Mouse (Mus musculus) neutrophil, adult 59 days (primary cell): ENCODE results near the gene Prokr2. TPM values are rescaled to one million over a fixed set of nuclear protein-coding genes. Genes with fewer than 3 reads are reported as not detected.

Source experiments
- total RNA-seq, 2 experiments: library from RNA; stranded (reverse); gene quantifications; 1 replicate in 1 of 2; 2 replicates in 1 of 2; pipeline ENCODE4 v1.2.4; 2023

Gene Prokr2
- not detected for total RNA-seq

DNA sequence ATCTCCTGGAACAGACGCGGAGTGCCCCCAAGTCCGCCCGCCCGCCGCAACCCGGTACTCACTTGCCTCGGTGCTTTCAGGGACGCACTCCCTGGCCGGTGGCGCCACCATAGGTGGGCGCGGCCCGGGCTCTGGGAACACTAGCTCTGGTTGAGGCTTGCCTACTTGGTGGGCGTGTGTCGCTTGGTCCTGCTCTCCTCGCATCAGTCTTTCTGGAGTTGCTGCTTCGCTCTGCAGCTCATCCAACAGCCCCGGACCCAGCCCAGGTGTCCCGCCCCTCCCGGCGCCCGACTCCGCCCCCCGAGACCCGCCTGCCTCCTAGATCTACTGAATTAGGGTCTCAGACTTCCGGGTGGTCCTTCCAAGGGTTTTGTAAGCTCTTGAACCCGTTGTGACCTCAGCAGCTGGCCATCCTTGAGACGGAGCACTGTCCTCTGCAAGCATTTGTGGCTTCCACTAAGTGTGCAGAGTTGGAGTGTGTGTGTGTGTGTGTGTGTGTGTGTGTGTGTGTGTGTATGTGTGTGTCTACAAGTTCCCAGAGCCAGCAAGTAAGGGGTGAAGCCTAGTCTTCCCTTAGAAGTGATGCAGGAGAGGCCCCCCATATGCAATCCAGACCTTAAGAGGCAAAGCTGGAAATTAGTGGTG is at the start of gene Prokr2:
Prokr2 (minus strand) TSS at position 254 of the 645 bp plus-strand sequence.

Other genes with a start within 250 kb of the Prokr2 start
- 10 to 100 TPM; 11.4 to 12.1 TPM for gene Slc23a2, start 240.3 kb downstream of the Prokr2 start, total RNA-seq
- gene Tmem230, start 137.6 kb downstream of the Prokr2 start, total RNA-seq = 10 to 100 TPM; 21.6 to 23.4 TPM
- gene Pcna, start 132.1 kb downstream of the Prokr2 start, total RNA-seq = 100 to 1,000 TPM; 232 to 250 TPM
- 100 to 1,000 TPM; 107 to 109 TPM for gene Cds2, start 122.3 kb downstream of the Prokr2 start, total RNA-seq
- 100 to 1,000 TPM; 103 to 104 TPM for gene Gpcpd1, start 202.3 kb upstream of the Prokr2 start, total RNA-seq